Mouse (Mus musculus) C3H10T1/2 (cell line): ENCODE results near the gene Gm12184. TPM values are rescaled to one million over a fixed set of nuclear protein-coding genes. Genes with fewer than 3 reads are reported as not detected.

Experiments
- polyA plus RNA-seq, 2 experiments: library from polyadenylated mRNA; unstranded; fragments of >200 nt; fragmentation: generic; extraction: Trizol; gene quantifications; one replicate each; pipeline ENCODE4 v1.2.1; 2012; ENCODE audit warnings: missing spikeins in 2 of 2

Gm12184 gene
- polyA plus RNA-seq: 10 to 100 TPM in 1 of 2 experiments, 1 to 10 TPM in 1; 9.8 to 15.3 TPM

DNA sequence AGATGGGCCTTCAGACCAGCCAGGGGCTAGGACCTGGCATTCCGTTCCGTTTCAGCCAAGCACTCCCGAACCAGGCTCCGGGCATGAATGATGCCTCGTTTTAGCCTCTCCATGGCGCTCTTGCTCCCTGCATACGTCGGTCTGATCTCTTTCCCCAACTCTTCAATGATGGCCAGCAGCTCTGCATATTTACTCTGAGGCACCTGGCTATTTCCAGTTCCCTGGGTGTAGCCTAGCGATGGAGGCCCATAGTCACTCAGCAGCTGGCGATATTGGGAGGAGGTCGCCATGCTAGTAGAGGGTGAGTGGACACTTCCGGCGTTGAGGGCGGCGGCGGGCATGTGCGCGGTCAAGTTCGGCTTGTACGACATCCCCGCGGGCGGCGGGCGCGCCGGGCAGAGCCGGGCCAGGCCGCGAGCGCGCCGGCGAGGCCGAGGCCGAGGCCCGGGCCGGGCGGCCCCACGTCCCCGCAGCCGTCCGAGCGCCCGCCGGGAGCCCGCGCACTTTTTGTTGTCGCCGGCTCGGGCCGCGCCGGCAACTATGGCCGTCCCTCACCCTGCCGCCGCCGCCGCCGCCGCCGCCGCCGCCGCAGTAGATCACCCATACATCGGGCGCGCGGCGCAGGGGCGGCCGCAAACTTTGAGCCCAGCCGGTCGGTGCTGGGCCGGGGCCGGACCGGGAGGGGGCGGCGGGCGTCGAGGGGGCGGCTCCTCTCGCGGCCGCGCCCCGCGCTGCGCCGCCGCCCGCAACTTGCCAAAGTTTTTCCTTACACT lies at the start of gene Gm12184, which contains the start of gene Trim7:
TSS of gene Gm12184 (minus strand) at position 677 of the 773 bp plus-strand sequence.
TSS of gene Trim7 (plus strand) at position 162 of the 773 bp plus-strand sequence.

DNA sequence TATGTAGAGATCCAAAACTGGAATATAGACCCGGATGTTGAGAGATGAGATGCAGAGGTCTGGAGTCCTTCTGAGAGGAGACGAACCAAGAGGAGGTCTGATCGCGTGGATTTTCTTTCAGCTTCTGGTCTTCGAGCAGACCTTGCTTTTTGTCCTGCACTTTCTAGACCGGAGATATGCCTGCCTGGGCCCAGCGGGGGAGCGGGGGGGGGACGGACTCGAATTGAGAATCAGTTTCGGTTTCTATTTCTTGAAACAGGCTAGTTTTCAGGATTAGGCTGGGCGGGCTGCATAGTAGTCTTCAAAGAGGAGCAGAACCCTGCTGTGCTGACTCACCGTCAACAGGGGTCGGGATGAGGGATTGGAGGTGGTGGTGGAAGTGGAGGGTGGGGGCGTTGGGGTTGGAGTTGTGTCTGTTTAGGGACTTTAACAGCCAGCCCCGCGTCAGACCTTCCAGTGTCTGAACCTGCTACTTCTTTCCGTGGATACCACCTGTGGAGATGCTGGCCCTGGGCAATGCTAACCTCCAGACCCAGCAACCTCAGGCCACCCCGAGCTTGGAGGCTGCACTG lies 44.8 kb upstream of the Gm12184 start, which contains the start of gene Irgm1:
TSS of gene Irgm1 (minus strand) at position 483 of the 572 bp plus-strand sequence.

DNA sequence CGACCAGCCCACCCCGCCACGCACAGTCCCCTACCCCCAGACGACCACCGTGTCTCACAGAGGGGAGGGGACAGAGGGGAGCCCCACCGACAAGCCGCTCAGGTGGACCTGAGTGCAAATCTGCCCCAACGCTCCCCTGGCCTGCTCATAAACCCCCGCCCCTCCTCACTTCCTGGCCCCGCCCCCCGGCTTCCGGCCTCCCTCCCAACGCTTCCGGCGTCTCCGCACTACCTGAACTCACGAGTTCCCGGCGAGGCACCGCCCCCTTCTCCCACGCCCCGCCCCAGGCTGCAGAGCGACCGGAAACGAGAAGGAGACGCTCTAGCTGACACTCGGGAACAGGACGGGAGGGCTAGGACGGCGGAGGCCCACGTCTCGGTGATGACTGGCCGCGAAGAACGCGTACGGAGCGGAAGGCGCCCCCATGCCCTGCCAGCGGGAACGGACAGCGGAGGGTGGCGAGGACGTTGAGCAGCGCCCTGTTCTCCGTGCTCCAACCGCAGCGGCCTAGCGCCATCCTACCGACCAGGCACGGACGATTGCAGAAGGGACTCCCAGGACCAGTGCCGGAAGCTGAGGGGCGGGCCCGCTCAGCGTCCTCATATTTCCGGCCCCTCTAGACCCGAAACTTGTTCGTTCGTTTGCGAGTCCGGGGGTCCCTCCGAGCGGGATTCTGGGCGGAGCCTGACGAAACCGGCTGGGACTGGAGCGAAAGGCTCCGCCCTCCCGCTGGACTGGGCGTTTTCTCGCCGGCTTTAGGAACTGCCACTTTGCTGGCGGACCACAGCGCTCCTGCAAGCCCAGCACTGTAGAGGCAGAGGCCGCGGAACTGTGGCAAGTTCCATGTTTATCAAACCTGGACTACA lies 9.4 kb downstream of the Gm12184 start, which contains the start of gene Trim41:
TSS of gene Trim41 (minus strand) at position 554 of the 866 bp plus-strand sequence.

DNA sequence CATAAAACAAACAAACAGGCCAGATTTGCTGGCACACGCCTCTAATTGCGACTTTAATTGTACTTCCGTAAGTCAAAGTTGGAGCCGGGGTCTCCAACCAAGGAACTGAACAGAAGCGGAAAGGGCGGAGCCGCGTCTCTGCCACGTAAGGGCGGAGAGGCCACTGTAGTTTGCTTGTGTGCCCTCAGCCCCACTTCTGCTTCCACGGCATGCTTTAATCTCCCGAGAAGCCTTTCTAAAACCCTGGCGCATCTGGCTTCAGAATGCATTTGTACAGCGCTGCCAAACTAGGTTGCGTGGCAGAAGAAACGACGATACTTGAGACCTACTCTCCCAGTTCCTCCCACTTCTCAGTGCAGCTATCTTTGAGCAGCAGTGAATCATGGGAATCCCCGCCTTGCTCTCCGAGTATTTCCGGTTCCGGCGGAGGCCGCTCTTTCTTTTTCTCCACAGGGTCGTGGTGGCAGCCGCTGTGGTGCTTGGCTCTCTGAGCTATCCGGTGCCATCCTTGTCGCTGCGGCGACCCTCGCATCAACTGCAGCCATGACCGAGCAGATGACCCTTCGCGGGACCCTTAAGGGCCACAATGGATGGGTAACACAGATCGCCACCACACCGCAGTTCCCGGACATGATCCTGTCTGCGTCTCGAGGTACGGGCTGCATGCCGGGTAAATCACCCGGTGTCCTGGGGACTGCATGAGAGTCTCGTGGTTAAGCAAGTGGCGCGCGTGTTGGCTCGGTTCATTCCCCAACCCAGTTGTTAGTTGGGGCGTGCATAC lies 26.3 kb downstream of the Gm12184 start, which contains the start of gene Rack1:
TSS of gene Rack1 (plus strand) at position 412 of the 781 bp plus-strand sequence.

Other genes starting within 250 kb of the Gm12184 start
- 1,000 to 10,000 TPM; 2,834 to 7,792 TPM for gene Rack1, start 26.3 kb downstream of the Gm12184 start, polyA plus RNA-seq
- 10 to 100 TPM; 10.3 to 37.4 TPM for gene Trim41, start 9.3 kb downstream of the Gm12184 start, polyA plus RNA-seq
- gene Trim7, start 515 bp downstream of the Gm12184 start, polyA plus RNA-seq: 1 to 10 TPM; 2.9 to 5.3 TPM
- gene Irgm1, start 45.0 kb upstream of the Gm12184 start, polyA plus RNA-seq: 10 to 100 TPM in 1 of 2 experiments, 1 to 10 TPM in 1; 3.1 to 23.0 TPM
- not detected for gene Gm5431, start 75.6 kb upstream of the Gm12184 start, polyA plus RNA-seq
- 10 to 100 TPM in 1 of 2 experiments, 1 to 10 TPM in 1; 7.7 to 13.0 TPM for gene Psme2b, start 119.5 kb upstream of the Gm12184 start, polyA plus RNA-seq
- gene Olfr56, start 152.2 kb upstream of the Gm12184 start, polyA plus RNA-seq: under 1 TPM in 1 of 2 experiments, not detected in 1; 0.19 TPM
- under 1 TPM; 0.01 to 0.17 TPM for gene 9930111J21Rik1, start 152.7 kb upstream of the Gm12184 start, polyA plus RNA-seq
- under 1 TPM; 0.01 to 0.14 TPM for gene Gm12185, start 165.6 kb upstream of the Gm12184 start, polyA plus RNA-seq
- gene Tgtp1, start 167.5 kb upstream of the Gm12184 start, polyA plus RNA-seq: under 1 TPM; 0.08 to 0.67 TPM
- gene 9930111J21Rik2, start 224.6 kb upstream of the Gm12184 start, polyA plus RNA-seq: under 1 TPM; 0.14 to 0.39 TPM
- gene Tgtp2, start 237.6 kb upstream of the Gm12184 start, polyA plus RNA-seq: 1 to 10 TPM in 1 of 2 experiments, under 1 TPM in 1; 0.13 to 2.0 TPM
- gene Ifi47, start 249.9 kb upstream of the Gm12184 start, polyA plus RNA-seq: 10 to 100 TPM in 1 of 2 experiments, under 1 TPM in 1; 0.40 to 15.3 TPM